Mouse (Mus musculus) right cerebral cortex, postnatal 10 days (tissue): ENCODE data around the gene Cdc14a.

Experiments
- DNase-seq, 2 experiments: peaks; one replicate each; pipeline ENCODE4 v3.0.0; 2021; ENCODE audit warnings: low spot score in 2 of 2

Cdc14a gene

GRCm38 (mm10) chr3:116412954-116413724, 10.7 kb downstream of the Cdc14a start:
- no peak for DNase-seq

- DNase-seq: no peak
Measured at GRCm38 (mm10) chr3:116410051-116410450, 13.8 kb downstream of the Cdc14a start.

- DNase-seq: no peak
Measured at GRCm38 (mm10) chr3:116409486-116409885, 14.3 kb downstream of the Cdc14a start.

GRCm38 (mm10) chr3:116408856-116409255, 15.0 kb downstream of the Cdc14a start:
- peak in 1 of 2 experiments; percentile 22 for DNase-seq

GRCm38 (mm10) chr3:116405516-116405915, 18.3 kb downstream of the Cdc14a start:
- DNase-seq: no peak

GRCm38 (mm10) chr3:116401436-116401835, 22.4 kb downstream of the Cdc14a start:
- DNase-seq: no peak

- DNase-seq: no peak
Measured at GRCm38 (mm10) chr3:116399349-116400090, 24.3 kb downstream of the Cdc14a start.

GRCm38 (mm10) chr3:116398543-116398942, 25.3 kb downstream of the Cdc14a start:
- DNase-seq: no peak

GRCm38 (mm10) chr3:116397976-116398375, 25.9 kb downstream of the Cdc14a start:
- no peak for DNase-seq

GRCm38 (mm10) chr3:116397341-116397740, 26.5 kb downstream of the Cdc14a start:
- DNase-seq: no peak

- DNase-seq: no peak
Measured at GRCm38 (mm10) chr3:116396571-116396970, 27.3 kb downstream of the Cdc14a start.

GRCm38 (mm10) chr3:116394885-116395390, 28.9 kb downstream of the Cdc14a start:
- DNase-seq: no peak

GRCm38 (mm10) chr3:116391399-116391798, 32.4 kb downstream of the Cdc14a start:
- no peak for DNase-seq

- no peak for DNase-seq
Measured at GRCm38 (mm10) chr3:116389500-116390470, 34.0 kb downstream of the Cdc14a start.

GRCm38 (mm10) chr3:116388808-116389207, 35.0 kb downstream of the Cdc14a start:
- no peak for DNase-seq

- DNase-seq: no peak
Measured at GRCm38 (mm10) chr3:116386886-116387285, 36.9 kb downstream of the Cdc14a start.

- DNase-seq: no peak
Measured at GRCm38 (mm10) chr3:116386342-116386741, 37.5 kb downstream of the Cdc14a start.

- DNase-seq: no peak
Measured at GRCm38 (mm10) chr3:116384319-116384718, 39.5 kb downstream of the Cdc14a start.

- DNase-seq: no peak
Measured at GRCm38 (mm10) chr3:116380319-116380718, 43.5 kb downstream of the Cdc14a start.

- no peak for DNase-seq
Measured at GRCm38 (mm10) chr3:116375442-116375841, 48.4 kb downstream of the Cdc14a start.

- DNase-seq: no peak
Measured at GRCm38 (mm10) chr3:116374486-116374885, 49.3 kb downstream of the Cdc14a start.

- no peak for DNase-seq
Measured at GRCm38 (mm10) chr3:116373196-116373595, 50.6 kb downstream of the Cdc14a start.
